Mouse (Mus musculus): ENCODE results near the gene Celf5.
"Not testable (repeated sequence)": the region's sequence is repeated elsewhere in the genome, so short reads cannot be mapped to it uniquely, and the experiment has no call there.

Gene Celf5

DNA sequence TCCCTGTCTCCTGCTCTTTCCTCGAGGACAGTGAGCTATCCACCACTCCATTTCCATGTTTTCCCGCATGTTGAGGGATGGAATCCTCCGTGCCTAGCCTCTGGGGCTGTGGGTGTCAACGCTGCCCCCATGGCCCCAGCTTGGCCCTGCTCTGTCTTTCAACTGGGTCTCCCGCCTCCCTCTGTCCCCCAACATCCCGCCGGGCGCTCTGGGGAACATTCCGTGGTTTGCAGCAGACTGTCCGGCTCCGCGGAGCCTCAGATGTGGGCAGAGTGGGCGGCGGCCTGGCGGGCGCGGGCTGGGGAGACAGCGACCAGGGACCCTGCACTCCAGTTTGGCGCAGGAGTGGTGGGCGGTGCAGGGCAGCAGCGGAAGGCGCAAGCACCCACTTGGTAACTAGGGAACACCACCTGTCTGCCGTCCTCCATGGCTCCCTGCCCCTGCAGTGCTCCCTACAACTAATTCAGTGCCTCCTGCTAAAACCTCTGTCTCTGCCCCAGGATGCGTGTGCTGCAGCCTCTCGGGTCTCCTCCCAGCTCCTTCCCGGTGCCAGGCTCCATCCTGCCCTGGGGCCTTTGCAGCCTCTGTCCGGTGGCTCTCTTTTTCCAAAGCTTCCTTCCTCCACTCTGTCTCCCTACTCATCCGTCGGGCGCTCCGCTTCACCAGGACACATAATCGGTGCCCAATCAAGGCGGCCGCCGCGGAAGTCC, 30.1 kb downstream of the Celf5 start:
- DNase-seq (ENCODE audit: low spot score in 2 of 2) = no peak

DNA sequence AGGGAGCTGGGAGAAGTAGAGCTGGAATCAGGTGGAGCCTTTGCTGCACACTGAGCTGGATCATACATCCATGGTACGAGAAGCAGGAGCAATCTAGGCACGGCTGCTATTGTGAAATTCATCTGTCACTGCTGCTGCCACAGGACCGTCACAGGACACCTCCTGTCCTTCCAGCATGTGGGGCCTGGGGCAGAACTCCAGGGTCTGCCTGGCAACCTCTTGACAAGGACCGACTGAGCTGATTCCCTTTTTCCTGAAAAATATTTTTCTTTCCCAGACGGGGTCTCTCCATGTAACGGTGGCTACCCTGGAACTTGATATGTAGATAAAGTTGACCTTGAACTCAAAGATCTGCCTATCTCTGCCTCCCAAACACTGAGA, 31.2 kb downstream of the Celf5 start:
- no peak for DNase-seq (ENCODE audit: low spot score in 2 of 2)

DNA sequence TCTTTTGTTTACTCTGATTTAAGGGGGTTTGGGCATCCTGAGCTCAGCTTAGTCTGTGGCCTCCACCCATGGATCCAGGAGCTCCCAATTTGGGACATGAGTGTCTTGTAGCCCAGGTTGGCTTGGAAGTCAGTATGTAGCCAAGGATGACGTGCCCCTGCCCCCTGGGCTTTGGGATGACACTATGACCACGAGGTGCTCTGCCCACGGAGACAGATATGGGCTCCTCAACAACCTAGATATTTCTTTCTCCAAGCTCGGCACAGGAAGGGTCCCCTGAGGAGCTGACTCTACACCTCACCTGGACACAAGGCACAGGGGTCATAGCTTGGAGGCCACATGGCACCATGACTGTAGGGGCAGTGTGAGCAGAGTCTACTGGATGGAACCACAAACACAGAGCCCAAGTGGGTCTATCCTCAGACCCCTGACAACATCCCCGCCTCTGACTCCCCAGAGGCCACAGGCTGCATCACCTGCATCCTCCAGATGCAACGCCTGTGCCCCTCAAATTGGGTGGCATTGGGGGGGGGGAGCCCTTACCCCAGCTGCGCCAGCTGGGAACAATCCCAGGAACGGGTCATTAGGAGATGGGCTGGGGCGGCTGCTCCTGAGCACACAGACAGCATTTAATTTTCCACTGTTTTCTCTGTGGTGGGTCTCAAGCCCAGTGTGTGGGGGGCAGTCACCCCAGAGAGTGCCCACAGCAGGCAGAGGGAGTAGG, 31.7 kb downstream of the Celf5 start:
- DNase-seq (ENCODE audit: low spot score in 2 of 2) = no peak

- DNase-seq (ENCODE audit: low spot score in 2 of 2) = peak; percentile 52 to 84
Observed at GRCm38 (mm10) chr10:81450140-81450539, 32.4 kb downstream of the Celf5 start.

GRCm38 (mm10) chr10:81445516-81445915, 37.0 kb downstream of the Celf5 start:
- not testable (repeated sequence) for DNase-seq (ENCODE audit: low spot score in 2 of 2)

GRCm38 (mm10) chr10:81441019-81441418, 41.5 kb downstream of the Celf5 start:
- DNase-seq (ENCODE audit: low spot score in 2 of 2) = no peak

DNA sequence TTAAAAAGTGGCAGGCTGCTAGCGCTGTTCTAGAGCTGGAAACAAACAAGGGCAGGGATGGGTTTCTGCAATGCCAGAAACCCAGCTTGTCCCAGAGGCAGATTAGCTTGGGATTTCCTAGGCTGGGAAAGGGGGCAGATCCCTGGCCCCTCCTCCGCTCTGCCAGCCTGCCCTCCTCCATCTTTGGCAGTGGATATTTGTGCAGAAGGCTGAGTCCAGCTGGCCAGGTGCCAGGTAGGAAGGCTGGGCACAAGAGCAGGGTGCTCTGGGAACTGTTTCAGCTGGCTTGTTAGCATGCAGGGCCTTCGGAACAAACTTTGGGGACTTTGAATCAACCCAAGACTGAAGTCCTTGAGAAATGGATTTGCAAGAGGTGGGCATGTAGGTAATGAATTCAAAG, 47.1 kb downstream of the Celf5 start:
- DNase-seq (ENCODE audit: low spot score in 2 of 2) = no peak

DNA sequence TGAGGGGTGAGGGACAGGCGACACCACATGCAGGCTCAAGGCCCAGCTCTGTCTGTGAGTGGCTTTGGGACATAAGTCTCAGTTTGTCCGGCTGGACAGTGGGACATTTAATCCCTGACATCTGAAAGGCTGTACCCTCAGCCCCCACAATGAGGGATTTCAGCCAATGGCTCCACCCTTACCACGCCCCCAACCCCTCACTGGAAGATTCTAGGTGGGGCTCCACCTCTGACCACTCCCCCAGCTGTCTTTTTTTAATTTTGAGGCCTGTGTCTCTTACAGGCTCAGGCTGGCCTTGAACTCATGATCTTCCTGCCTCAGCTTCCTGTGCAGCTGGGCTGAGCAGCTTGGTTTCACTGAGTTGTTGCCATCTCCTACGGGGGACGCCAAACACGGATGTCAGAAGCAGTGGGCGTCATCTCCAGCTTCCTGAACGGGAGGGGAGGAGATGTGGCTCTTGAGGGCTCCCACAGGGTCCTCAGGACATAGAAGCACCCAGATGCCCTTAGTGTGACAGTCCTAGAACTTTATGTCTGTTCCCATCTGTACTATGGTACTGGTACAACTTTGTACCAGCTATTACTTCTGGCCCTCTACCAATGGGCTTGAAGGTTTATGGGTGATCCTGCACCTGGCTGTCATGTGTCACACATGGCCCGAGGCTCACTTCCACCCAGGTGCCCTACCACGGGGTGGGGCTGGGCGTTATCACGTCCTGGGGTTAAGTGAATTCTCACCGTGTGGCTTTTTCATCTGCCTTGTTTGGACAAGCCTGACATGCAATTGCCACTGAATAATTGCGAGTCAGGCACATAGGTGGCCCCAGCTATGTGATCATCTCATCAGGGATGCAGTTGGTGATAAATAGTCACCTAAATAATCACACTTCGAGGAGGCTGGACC, 47.9 kb downstream of the Celf5 start:
- no peak for DNase-seq (ENCODE audit: low spot score in 2 of 2)

DNA sequence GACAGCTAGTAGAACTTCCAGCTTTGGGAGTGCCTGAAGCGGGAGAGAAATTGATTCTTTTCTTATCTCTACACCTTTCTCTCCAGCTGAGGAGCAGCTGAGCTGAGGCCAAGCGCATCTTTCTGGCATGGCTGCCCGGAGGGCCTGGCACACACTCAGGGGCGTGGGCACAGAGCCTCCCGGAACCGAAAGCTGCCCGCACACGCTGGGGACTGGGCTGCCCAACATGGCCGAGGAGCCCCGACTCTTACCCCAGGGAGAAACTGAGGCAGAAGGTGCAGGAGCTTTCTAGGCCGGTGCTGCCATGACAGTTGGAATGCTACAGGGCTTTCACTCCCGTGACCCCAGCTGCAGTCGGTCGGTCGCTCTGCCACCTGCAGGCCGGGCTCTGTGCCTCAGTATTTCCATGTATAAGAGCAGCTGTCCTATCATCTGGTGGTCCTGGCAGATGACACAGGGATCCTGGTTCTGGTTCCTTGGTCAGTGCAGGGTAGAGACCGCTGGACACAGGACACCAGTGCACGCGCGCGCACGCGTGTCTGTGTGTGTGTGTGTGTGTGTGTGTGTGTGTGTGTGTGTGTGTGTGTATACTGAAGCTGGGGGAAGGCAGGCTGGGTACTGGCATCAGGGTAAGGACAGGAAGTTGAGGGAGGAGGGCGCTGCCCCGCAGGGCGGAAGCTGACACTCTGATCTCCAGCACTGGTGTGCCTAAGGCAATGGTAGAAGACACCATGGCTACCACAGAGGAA, 48.8 kb downstream of the Celf5 start:
- DNase-seq (ENCODE audit: low spot score in 2 of 2) = peak; percentile 44 to 46

- DNase-seq (ENCODE audit: low spot score in 2 of 2) = peak; percentile 90 to 91
Observed at GRCm38 (mm10) chr10:81432868-81433262, 49.6 kb downstream of the Celf5 start.

DNA sequence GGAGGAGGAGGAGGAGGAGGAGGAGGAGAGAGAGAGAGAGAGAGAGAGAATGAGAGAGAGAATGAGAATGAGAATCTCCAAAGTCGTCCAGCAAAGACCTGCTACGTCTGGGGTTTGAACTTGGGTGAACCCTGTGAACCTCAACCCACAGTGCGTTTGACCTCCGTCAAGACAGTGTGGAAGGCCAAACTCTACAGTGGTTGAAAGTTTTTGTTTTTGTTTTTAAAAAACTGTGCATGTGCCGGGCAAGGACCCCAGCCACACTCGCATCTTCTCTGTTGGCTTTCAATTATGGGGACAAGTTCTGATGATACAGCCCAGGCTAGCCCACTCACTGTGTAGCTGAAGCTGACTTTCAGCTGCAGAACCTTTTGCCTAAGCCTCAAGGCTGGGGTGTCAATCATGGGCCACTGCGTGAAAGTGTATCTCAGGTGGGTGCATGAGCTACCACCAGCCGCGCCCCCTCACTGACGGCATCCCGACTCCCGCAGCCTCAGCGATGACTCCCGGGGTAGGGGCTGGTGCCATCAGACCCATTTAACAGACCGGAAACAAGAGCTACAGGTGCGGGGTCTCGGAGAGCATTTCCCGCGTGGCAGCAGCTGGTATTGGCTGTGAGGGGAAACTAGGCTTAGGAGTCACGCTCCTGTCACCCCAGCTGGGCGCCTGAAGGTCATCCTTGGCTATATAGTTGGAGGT, 50.2 kb downstream of the Celf5 start:
- no peak for DNase-seq (ENCODE audit: low spot score in 2 of 2)

- DNase-seq (ENCODE audit: low spot score in 2 of 2) = no peak
Observed at GRCm38 (mm10) chr10:81431526-81432168, 50.9 kb downstream of the Celf5 start.

DNA sequence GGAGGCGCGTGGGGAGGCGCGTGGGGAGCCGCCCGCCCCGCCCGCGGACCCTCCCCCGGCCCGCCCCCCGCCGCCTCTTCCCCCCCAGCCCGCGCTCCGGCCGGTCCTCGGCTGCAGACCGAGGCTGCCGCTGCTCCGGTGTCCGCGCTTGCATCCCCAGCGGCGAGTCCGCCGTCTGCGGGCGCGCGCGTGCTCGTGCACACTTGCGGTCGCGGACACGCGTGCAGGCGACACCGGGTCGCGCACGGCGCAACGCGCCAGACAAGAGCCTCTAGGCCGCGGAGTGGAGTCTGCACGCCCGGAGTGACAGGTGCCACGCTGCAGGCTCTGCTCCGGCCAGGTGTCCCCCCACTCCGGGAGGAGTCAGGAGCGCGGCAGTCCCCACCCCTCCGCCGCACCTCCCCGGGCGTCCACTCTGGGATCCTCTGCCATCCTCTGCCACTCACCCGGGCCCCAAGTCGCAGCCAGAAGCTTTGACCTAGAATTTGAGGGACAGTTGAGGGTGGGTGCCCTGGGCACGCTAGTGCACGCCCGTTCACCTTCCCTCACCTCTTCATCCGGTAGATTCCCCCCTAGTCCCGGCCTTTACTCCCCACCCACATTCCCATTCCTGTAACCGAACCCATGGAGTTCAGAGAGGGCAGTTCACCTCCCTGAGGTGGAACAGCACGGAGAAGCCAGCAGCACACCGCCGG, 51.5 kb downstream of the Celf5 start:
- peak in 1 of 2 experiments; percentile 44 for DNase-seq (ENCODE audit: low spot score in 2 of 2)

- peak; percentile 49 to 72 for DNase-seq (ENCODE audit: low spot score in 2 of 2)
Observed at GRCm38 (mm10) chr10:81430141-81430830, 52.2 kb downstream of the Celf5 start.

DNA sequence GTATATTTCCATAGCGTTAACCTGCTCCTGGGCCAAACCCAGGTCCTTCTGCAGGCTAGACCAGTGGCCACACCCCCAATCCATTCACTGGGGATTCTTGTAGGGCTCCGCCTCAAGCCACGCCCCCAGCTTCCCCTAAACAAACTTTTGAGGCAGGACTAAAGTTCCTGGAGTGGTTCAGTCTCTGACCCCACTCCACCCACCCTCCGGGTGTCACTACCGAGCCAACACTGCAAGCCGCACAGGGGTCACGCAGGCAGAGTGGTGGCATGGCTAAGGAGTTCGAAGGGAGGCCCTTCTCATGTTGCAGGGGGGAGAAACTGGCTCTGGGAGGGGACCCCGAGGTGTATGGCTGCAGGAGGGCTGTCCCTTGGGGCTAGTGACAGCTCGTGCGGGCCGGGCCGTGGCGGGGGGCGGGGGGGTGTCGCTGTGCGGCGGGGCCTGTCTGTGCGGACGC, 52.9 kb downstream of the Celf5 start:
- DNase-seq (ENCODE audit: low spot score in 2 of 2) = peak; percentile 63 to 68

DNA sequence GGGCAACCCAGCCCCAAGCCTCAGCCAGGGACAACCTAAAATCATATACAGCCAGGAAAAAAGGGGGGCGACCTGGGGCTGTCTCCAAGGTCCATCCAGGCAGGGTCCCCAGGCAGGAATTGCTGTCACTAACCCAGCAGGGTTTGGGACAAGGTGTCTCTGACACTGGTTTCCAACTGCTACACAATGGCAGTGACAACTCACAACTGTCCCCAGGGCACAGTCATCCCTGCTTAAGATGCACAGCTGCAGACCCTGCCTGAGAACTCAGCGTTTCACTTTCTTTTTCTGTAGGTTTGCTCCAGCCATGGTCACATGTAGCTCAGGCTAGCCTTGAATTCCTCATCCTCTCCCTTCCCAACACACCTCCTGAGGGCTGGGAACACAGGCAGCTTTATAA, 53.4 kb downstream of the Celf5 start:
- DNase-seq (ENCODE audit: low spot score in 2 of 2) = no peak

- DNase-seq (ENCODE audit: low spot score in 2 of 2) = no peak
Observed at GRCm38 (mm10) chr10:81428507-81428870, 54.0 kb downstream of the Celf5 start.

GRCm38 (mm10) chr10:81427804-81428506, 54.6 kb downstream of the Celf5 start:
- DNase-seq (ENCODE audit: low spot score in 2 of 2) = no peak

- no peak for DNase-seq (ENCODE audit: low spot score in 2 of 2)
Observed at GRCm38 (mm10) chr10:81427327-81427726, 55.2 kb downstream of the Celf5 start.

Data from thymus, postnatal 10 days (tissue).